Mouse (Mus musculus) embryonic facial prominence, embryonic 14.5 days (tissue): ENCODE data around the gene Slc16a1. TPM values are rescaled to one million over a fixed set of nuclear protein-coding genes. Genes with fewer than 3 reads are reported as not detected.

ENCODE experiments used
- ATAC-seq: fragments of 200-750 bp; cut with Nextera tagmentation; 2 replicates; pipeline ENCODE4 v1.8.0; 2017; ENCODE audit warnings: low read depth, moderate number of reproducible peaks, moderate TSS enrichment
- DNase-seq: peaks from one replicate; pipeline ENCODE4 v3.0.0-alpha.2; 2015; ENCODE audit warnings: low spot score
- H3K27ac ChIP-seq: fragments of 300-500 bp; sonication (generic); replicated peaks from 2 replicates; pipeline ENCODE4 v1.5.1; 2014; ENCODE audit warnings: low read depth, mild to moderate bottlenecking, low read length, moderate library complexity
- H3K27me3 ChIP-seq: fragments of 300-500 bp; sonication (generic); replicated peaks from 2 replicates; pipeline ENCODE4 v1.6.1; 2014; ENCODE audit warnings: low read length; ENCODE audit not compliant: control insufficient read depth, insufficient read depth
- H3K36me3 ChIP-seq: fragments of 300-500 bp; sonication (generic); 2 replicates; pipeline ENCODE4 v1.6.1; 2014; ENCODE audit warnings: low read length, mixed read lengths; ENCODE audit not compliant: control insufficient read depth, insufficient read depth
- H3K4me1 ChIP-seq: fragments of 300-500 bp; sonication (generic); 2 replicates; pipeline ENCODE4 v1.6.1; 2014; ENCODE audit warnings: antibody characterized with exemption, low read length; ENCODE audit not compliant: control insufficient read depth, insufficient read depth
- H3K4me2 ChIP-seq: fragments of 300-500 bp; sonication (generic); 2 replicates; pipeline ENCODE4 v1.6.1; 2014; ENCODE audit warnings: low read depth, mild to moderate bottlenecking, low read length, moderate library complexity, mixed read lengths
- H3K4me3 ChIP-seq: fragments of 300-500 bp; sonication (generic); 2 replicates; pipeline ENCODE4 v1.5.1; 2014; ENCODE audit warnings: low read depth, mild to moderate bottlenecking, low read length
- H3K9ac ChIP-seq: fragments of 300-500 bp; sonication (generic); 2 replicates; pipeline ENCODE4 v1.6.1; 2014; ENCODE audit warnings: low read depth, mild to moderate bottlenecking, low read length, moderate library complexity, mixed read lengths
- H3K9me3 ChIP-seq: fragments of 300-500 bp; sonication (generic); 2 replicates; pipeline ENCODE4 v1.6.1; 2016; ENCODE audit warnings: low read length; ENCODE audit not compliant: control insufficient read depth
- WGBS: fragments of 180-500 bp; shearing (Covaris S2); extraction: QIAGEN DNeasy Blood & Tissue Kit; methylation state at CpG from one replicate; pipeline ENCODE4 v1.1.7; 2014; 5-methylcytosine and 5-hydroxymethylcytosine counted together
- polyA plus RNA-seq: library from polyadenylated mRNA; unstranded; fragments of >200 nt; fragmentation: Nextera tagmentation; extraction: Ambion mirVana; gene quantifications from 2 replicates; pipeline ENCODE4 v1.2.1, GENCODE M21; 2014

Slc16a1 gene
- polyA plus RNA-seq, 1 experiment from 2014 or later: 30.9 TPM

- H3K4me3 ChIP-seq: no peak overlapping the region
- WGBS: 72% methylated on average over 4 of the region's 4 CpGs
- ATAC-seq (no peak), DNase-seq (no peak)
- no peaks in the 10 kb centered on the region for H3K4me1 ChIP-seq
- H3K9ac ChIP-seq: no peak overlapping the region
- no peak overlapping the region for H3K4me2 ChIP-seq
- no peak overlapping the region for H3K27ac ChIP-seq
- H3K27me3 ChIP-seq: no peaks in the 10 kb centered on the region
- no peaks in the 10 kb centered on the region for H3K9me3 ChIP-seq
- no peaks in the 10 kb centered on the region for H3K36me3 ChIP-seq
Measured at GRCm38 (mm10) chr3:104632560-104633162, 5.8 kb upstream of the Slc16a1 start.

DNA sequence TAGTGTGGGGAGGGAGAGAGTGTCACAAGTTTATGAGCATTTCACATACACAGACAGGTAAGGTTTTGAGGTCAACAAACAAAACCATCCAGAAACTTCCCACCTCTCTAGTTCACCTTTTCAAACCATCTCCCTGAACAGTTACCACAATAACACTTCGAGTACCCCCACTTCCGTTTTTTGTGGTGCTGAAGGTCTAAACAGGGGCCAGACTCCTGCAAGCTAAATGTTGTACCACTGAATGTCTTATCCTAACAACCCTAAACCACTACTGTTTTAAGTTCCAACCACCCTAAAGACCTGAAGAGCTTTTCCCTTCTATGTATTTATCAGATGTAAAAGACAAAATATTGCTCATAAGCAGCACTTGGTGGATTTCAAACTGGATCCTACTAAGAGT, 2.0 kb upstream of the Slc16a1 start:
- DNase-seq (no peak), ATAC-seq (no peak)
- H3K4me2 ChIP-seq: no peak overlapping the region
- 89% methylated on average over 2 of the region's 2 CpGs for WGBS
- H3K9ac ChIP-seq: no peak overlapping the region
- no peaks in the 10 kb centered on the region for H3K9me3 ChIP-seq
- H3K4me1 ChIP-seq: peaks cover 6% of the 10 kb centered on the region; the same call in 1 of the 2 replicates
- H3K27me3 ChIP-seq: no peaks in the 10 kb centered on the region
- H3K36me3 ChIP-seq: no peaks in the 10 kb centered on the region
- H3K27ac ChIP-seq: no peak overlapping the region
- no peak overlapping the region for H3K4me3 ChIP-seq

GRCm38 (mm10) chr3:104637427-104638402, 753 bp upstream of the Slc16a1 start:
- H3K4me3 ChIP-seq: peak overlapping the region; percentile 91
- no peaks in the 10 kb centered on the region for H3K36me3 ChIP-seq
- peak overlapping the region; percentile 77 for H3K4me2 ChIP-seq
- no peaks in the 10 kb centered on the region for H3K27me3 ChIP-seq
- peak overlapping the region; percentile 70 for H3K27ac ChIP-seq
- peak overlapping the region; percentile 89 for H3K9ac ChIP-seq
- peak; percentile 32 for DNase-seq
- H3K4me1 ChIP-seq: peaks cover 6% of the 10 kb centered on the region; the same call in 1 of the 2 replicates
- ATAC-seq: peak; percentile 56; the same call in 1 of the 2 replicates
- H3K9me3 ChIP-seq: no peaks in the 10 kb centered on the region
- 14% methylated on average over 36 of the region's 38 CpGs for WGBS

DNA sequence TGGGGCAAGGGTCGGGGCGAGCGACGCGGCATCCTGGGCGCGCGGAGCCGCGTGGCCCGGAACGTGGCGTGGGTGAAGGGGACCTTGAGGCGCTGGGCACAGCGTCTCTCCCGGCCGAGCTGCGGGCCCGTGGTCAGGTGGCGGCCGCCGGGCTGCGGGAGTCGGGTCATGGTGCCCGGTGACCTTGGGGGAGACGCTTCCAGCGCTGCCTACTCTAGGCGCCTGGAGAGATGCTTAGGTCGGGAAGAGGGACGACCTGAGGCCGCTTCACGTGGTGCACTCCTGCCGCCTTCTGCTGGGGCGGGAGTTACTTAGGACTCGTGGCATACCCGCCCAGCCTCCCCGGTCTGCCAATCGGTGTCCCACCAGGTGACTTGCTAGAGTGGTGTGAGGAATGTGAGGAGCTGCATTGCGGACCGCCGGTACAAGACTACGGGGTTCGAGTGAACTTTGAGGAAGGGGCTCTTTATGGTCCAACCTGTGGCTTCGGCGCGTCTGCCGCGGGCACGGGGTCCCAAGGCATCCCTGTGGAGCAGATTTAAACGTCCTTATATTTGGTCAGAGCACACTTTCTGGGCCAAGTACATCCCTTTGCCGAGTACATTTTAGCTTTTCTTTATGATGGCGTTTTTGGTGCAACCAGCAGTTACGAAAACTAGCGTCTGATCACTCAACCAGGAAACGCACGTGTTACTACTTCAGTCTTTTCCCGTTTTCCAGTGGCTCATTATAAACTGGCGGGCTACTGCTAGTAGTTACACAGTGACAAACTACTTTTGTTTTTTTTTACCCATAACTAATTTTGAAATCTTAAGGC, 672 bp downstream of the Slc16a1 start:
- no peaks in the 10 kb centered on the region for H3K27me3 ChIP-seq
- peaks cover 6% of the 10 kb centered on the region; the same call in 1 of the 2 replicates for H3K4me1 ChIP-seq
- peak overlapping the region; percentile 91 for H3K4me3 ChIP-seq
- H3K4me2 ChIP-seq: peak overlapping the region; percentile 77
- peak overlapping the region; percentile 70 for H3K27ac ChIP-seq
- H3K36me3 ChIP-seq: no peaks in the 10 kb centered on the region
- peak; percentile 82 for DNase-seq
- peak overlapping the region; percentile 89 for H3K9ac ChIP-seq
- WGBS: 0% methylated on average over 32 of the region's 58 CpGs
- ATAC-seq: peak; percentile 67
- no peaks in the 10 kb centered on the region for H3K9me3 ChIP-seq

DNA sequence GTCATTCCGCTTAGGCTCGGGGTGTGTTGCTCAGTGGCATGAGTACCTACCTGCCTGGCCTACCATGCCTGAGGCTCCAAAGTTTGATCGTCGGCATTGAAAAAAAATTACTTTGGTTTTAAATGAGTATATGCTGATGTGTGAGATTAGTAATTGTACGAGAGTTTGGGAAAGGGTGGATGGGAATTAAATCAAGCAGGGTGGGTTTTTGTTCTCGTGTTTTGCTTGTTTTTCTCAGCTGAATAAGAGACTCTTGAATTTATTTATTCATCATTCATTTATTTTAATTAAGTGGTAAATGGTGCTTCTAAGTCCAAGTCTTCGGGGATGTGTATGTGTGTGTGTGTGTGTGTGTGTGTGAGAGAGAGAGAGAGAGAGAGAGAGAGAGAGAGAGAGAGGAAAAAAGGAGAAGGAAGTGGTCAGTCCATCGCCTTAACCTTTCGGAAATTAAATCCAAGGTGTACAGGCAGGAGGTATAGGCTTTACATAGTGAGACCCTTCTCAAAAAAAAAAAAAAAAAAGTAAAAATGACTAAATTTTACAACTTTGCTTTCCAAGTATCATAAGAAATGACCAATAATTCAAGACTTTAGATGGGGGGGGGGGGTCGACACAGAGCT, 1.4 kb downstream of the Slc16a1 start:
- Histone ChIP-seq H3K9me3 (no peaks in the 10 kb centered on the region), H3K9ac (peak overlapping the region; percentile 89), H3K27me3 (no peaks in the 10 kb centered on the region), H3K4me3 (peak overlapping the region; percentile 91), H3K27ac (no peak overlapping the region), H3K36me3 (no peaks in the 10 kb centered on the region), H3K4me2 (peak overlapping the region; percentile 77), H3K4me1 (peaks cover 6% of the 10 kb centered on the region; the same call in 1 of the 2 replicates)
- ATAC-seq (no peak), DNase-seq (no peak)
- WGBS: 20% methylated on average over 10 of the region's 10 CpGs

GRCm38 (mm10) chr3:104640855-104641254, 2.4 kb downstream of the Slc16a1 start:
- Histone ChIP-seq H3K9me3 (no peaks in the 10 kb centered on the region), H3K9ac (no peak overlapping the region), H3K27me3 (no peaks in the 10 kb centered on the region), H3K4me3 (no peak overlapping the region), H3K36me3 (no peaks in the 10 kb centered on the region), H3K27ac (no peak overlapping the region), H3K4me1 (peaks cover 6% of the 10 kb centered on the region; the same call in 1 of the 2 replicates), H3K4me2 (no peak overlapping the region)
- no peak for ATAC-seq
- no peak for DNase-seq

DNA sequence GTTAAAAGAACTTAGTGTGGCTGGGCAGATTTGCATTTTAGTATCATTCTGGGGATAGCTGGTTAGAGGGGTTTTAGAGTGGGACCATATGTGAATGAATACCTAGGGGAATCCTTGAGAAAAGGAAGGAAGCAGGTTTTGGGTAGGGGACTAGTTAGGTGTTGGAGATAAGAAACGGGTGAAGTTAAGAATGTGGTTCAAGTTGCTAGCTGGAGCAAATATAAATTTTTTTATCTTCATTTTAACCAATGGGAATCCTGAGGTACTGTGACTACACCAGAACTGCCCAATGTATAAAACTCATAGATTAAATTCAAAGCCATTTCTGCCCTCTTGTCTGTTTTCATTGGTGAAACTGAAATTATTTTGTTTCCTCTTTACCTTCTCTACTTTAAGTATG, 2.8 kb downstream of the Slc16a1 start:
- H3K4me2 ChIP-seq: no peak overlapping the region
- no peak overlapping the region for H3K9ac ChIP-seq
- H3K9me3 ChIP-seq: no peaks in the 10 kb centered on the region
- peaks cover 6% of the 10 kb centered on the region; the same call in 1 of the 2 replicates for H3K4me1 ChIP-seq
- ATAC-seq (no peak), DNase-seq (no peak)
- 57% methylated on average over 1 of the region's 1 CpGs for WGBS
- H3K27me3 ChIP-seq: no peaks in the 10 kb centered on the region
- H3K27ac ChIP-seq: no peak overlapping the region
- H3K4me3 ChIP-seq: no peak overlapping the region
- no peaks in the 10 kb centered on the region for H3K36me3 ChIP-seq

- Histone ChIP-seq H3K4me1 (peaks cover 6% of the 10 kb centered on the region; the same call in 1 of the 2 replicates), H3K4me2 (no peak overlapping the region)
- WGBS: 75% methylated on average over 4 of the region's 4 CpGs
Measured at GRCm38 (mm10) chr3:104643113-104643512, 4.6 kb downstream of the Slc16a1 start.

More at GRCm38 (mm10) chr3:104643113-104643512, 4.6 kb downstream of the Slc16a1 start:
- ATAC-seq: no peak
- Histone ChIP-seq H3K9me3 (no peaks in the 10 kb centered on the region), H3K4me3 (no peak overlapping the region), H3K9ac (no peak overlapping the region), H3K36me3 (no peaks in the 10 kb centered on the region), H3K27ac (no peak overlapping the region), H3K27me3 (no peaks in the 10 kb centered on the region)
- no peak for DNase-seq
